Mouse (Mus musculus): Measurements from ENCODE around the gene Vmn1r208. TPM values are rescaled to one million over a fixed set of nuclear protein-coding genes. Genes with fewer than 3 reads are reported as not detected.

Gene Vmn1r208
- polyA plus RNA-seq (2021; fragmentation: Nextera tagmentation): not detected in 2 replicates
- long read RNA-seq, experiment 1: 0 reads
- long read RNA-seq, experiment 2: 0 reads

GRCm38 (mm10) chr13:22777300-22777699 lies at the start of gene Vmn1r208:
TSS of gene Vmn1r208 (minus strand) at chr13:22777400.

DNA sequence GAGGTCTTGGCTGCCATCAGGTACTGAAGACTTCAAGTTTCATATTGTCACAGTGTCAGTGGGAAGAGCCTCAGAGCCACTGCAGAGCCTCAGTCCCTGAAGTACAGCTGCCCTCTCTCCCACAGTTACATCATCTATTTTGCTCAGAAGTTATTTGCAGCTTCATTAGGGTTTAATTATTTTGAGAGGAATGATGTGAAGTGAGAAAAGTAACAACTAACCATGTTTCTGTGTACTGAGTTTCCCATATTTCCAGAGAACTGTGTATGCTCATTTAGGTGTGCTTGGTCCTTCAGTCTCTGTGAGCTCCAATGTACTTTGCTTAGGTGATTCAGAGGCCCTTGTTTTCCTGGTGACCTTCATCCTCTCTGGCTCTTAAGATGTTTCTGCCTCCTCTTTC lies 32.4 kb upstream of the Vmn1r208 start, which contains the start of gene Vmn1r209:
Gene Vmn1r209 (minus strand): TSS at position 101 of the 400 bp plus-strand sequence.

GRCm38 (mm10) chr13:22729529-22729928 lies 47.7 kb downstream of the Vmn1r208 start, which contains the start of gene Vmn1r207-ps:
TSS of gene Vmn1r207-ps (minus strand) at chr13:22729629.

Other genes starting within 250 kb of the Vmn1r208 start
- not detected in 2 replicates for gene Vmn1r204, start 224.2 kb downstream of the Vmn1r208 start, polyA plus RNA-seq (2021; fragmentation: Nextera tagmentation)
- not detected in 2 replicates for gene Vmn1r205, start 184.4 kb downstream of the Vmn1r208 start, polyA plus RNA-seq (2021; fragmentation: Nextera tagmentation)
- gene Vmn1r206, start 153.1 kb downstream of the Vmn1r208 start, polyA plus RNA-seq (2021; fragmentation: Nextera tagmentation): 0.05 TPM in 1 of 2 replicates, not detected in the other
- not detected in 2 replicates for gene Vmn1r207-ps, start 47.8 kb downstream of the Vmn1r208 start, polyA plus RNA-seq (2021; fragmentation: Nextera tagmentation)
- not detected in 2 replicates for gene Vmn1r209, start 32.3 kb upstream of the Vmn1r208 start, polyA plus RNA-seq (2021; fragmentation: Nextera tagmentation)
- not detected in 2 replicates for gene Vmn1r210, start 53.9 kb upstream of the Vmn1r208 start, polyA plus RNA-seq (2021; fragmentation: Nextera tagmentation)
- not detected in 2 replicates for gene Vmn1r211, start 80.2 kb upstream of the Vmn1r208 start, polyA plus RNA-seq (2021; fragmentation: Nextera tagmentation)
- not detected in 2 replicates for gene Vmn1r212, start 106.8 kb upstream of the Vmn1r208 start, polyA plus RNA-seq (2021; fragmentation: Nextera tagmentation)
- gene Vmn1r213, start 230.3 kb upstream of the Vmn1r208 start, polyA plus RNA-seq (2021; fragmentation: Nextera tagmentation): not detected in 2 replicates